Mouse (Mus musculus): ENCODE measurements at regions not wholly inside any gene's neighbourhood (a gene's known extent, or its start where the extent isn't known, plus 50 kb on each side); places are given as distances from the start of the nearest gene placed in this dataset.

GRCm38 (mm10) chr10:118501571-118501970 is 60.7 kb downstream of the Ifng start:
- Histone ChIP-seq H3K27ac (ENCODE audit: insufficient read depth, low read depth, low read length) (no peak overlapping the region), H3K4me1 (ENCODE audit: control insufficient read depth, insufficient read depth, low read length) (no peaks in the 10 kb centered on the region), H3K4me3 (ENCODE audit: insufficient read depth, low read length) (no peak overlapping the region)
- no peak for TF ChIP-seq CTCF (IDR thresholded peaks at IDR 0.05; ENCODE audit: low read depth, low read length)
- TF ChIP-seq POLR2A (IDR thresholded peaks at IDR 0.05; ENCODE audit: borderline replicate concordance, low read depth, low read length): no peak

GRCm38 (mm10) chr10:118504811-118505210 is 64.0 kb downstream of the Ifng start:
- Histone ChIP-seq H3K27ac (ENCODE audit: insufficient read depth, low read depth, low read length) (no peak overlapping the region), H3K4me1 (ENCODE audit: control insufficient read depth, insufficient read depth, low read length) (no peaks in the 10 kb centered on the region), H3K4me3 (ENCODE audit: insufficient read depth, low read length) (no peak overlapping the region)
- TF ChIP-seq POLR2A (IDR thresholded peaks at IDR 0.05; ENCODE audit: borderline replicate concordance, low read depth, low read length) (no peak), CTCF (IDR thresholded peaks at IDR 0.05; ENCODE audit: low read depth, low read length) (no peak)

GRCm38 (mm10) chr10:118506154-118506553 is 65.3 kb downstream of the Ifng start:
- TF ChIP-seq CTCF (IDR thresholded peaks at IDR 0.05; ENCODE audit: low read depth, low read length): no peak
- no peak for TF ChIP-seq POLR2A (IDR thresholded peaks at IDR 0.05; ENCODE audit: borderline replicate concordance, low read depth, low read length)
- H3K4me3 ChIP-seq (ENCODE audit: insufficient read depth, low read length): no peak overlapping the region
- no peak overlapping the region for H3K27ac ChIP-seq (ENCODE audit: insufficient read depth, low read depth, low read length)

GRCm38 (mm10) chr10:118507630-118508029 is 66.8 kb downstream of the Ifng start:
- TF ChIP-seq POLR2A (IDR thresholded peaks at IDR 0.05; ENCODE audit: borderline replicate concordance, low read depth, low read length) (no peak), CTCF (IDR thresholded peaks at IDR 0.05; ENCODE audit: low read depth, low read length) (no peak)
- Histone ChIP-seq H3K4me3 (ENCODE audit: insufficient read depth, low read length) (no peak overlapping the region), H3K4me1 (ENCODE audit: control insufficient read depth, insufficient read depth, low read length) (no peaks in the 10 kb centered on the region), H3K27ac (ENCODE audit: insufficient read depth, low read depth, low read length) (no peak overlapping the region)

More at GRCm38 (mm10) chr10:118506154-118506553, 65.3 kb downstream of the Ifng start:
- no peaks in the 10 kb centered on the region for H3K4me1 ChIP-seq (ENCODE audit: control insufficient read depth, insufficient read depth, low read length)

GRCm38 (mm10) chr10:118516839-118517238 is 76.0 kb downstream of the Ifng start:
- H3K4me3 ChIP-seq (ENCODE audit: insufficient read depth, low read length): no peak overlapping the region
- H3K4me1 ChIP-seq (ENCODE audit: control insufficient read depth, insufficient read depth, low read length): no peaks in the 10 kb centered on the region
- H3K27ac ChIP-seq (ENCODE audit: insufficient read depth, low read depth, low read length): no peak overlapping the region
- TF ChIP-seq CTCF (IDR thresholded peaks at IDR 0.05; ENCODE audit: low read depth, low read length): no peak
- TF ChIP-seq POLR2A (IDR thresholded peaks at IDR 0.05; ENCODE audit: borderline replicate concordance, low read depth, low read length): no peak

- Histone ChIP-seq H3K4me3 (ENCODE audit: insufficient read depth, low read length) (no peak overlapping the region), H3K4me1 (ENCODE audit: control insufficient read depth, insufficient read depth, low read length) (no peaks in the 10 kb centered on the region), H3K27ac (ENCODE audit: insufficient read depth, low read depth, low read length) (no peak overlapping the region)
- TF ChIP-seq POLR2A (IDR thresholded peaks at IDR 0.05; ENCODE audit: borderline replicate concordance, low read depth, low read length) (no peak), CTCF (IDR thresholded peaks at IDR 0.05; ENCODE audit: low read depth, low read length) (no peak)
Measured at GRCm38 (mm10) chr10:118517995-118518394, 77.1 kb downstream of the Ifng start.

- H3K27ac ChIP-seq (ENCODE audit: insufficient read depth, low read depth, low read length): no peak overlapping the region
- TF ChIP-seq POLR2A (IDR thresholded peaks at IDR 0.05; ENCODE audit: borderline replicate concordance, low read depth, low read length) (no peak), CTCF (IDR thresholded peaks at IDR 0.05; ENCODE audit: low read depth, low read length) (no peak)
Measured at GRCm38 (mm10) chr10:118545966-118546365, 105.1 kb downstream of the Ifng start.

GRCm38 (mm10) chr10:118550201-118550600 is 109.4 kb downstream of the Ifng start:
- peaks cover 3% of the 10 kb centered on the region; the same call in 1 of the 2 replicates for H3K4me1 ChIP-seq (ENCODE audit: control insufficient read depth, insufficient read depth, low read length)
- H3K27ac ChIP-seq (ENCODE audit: insufficient read depth, low read depth, low read length): no peak overlapping the region
- H3K4me3 ChIP-seq (ENCODE audit: insufficient read depth, low read length): no peak overlapping the region
- TF ChIP-seq CTCF (IDR thresholded peaks at IDR 0.05; ENCODE audit: low read depth, low read length) (no peak), POLR2A (IDR thresholded peaks at IDR 0.05; ENCODE audit: borderline replicate concordance, low read depth, low read length) (no peak)

More at GRCm38 (mm10) chr10:118545966-118546365, 105.1 kb downstream of the Ifng start:
- H3K4me3 ChIP-seq (ENCODE audit: insufficient read depth, low read length): no peak overlapping the region
- peaks cover 3% of the 10 kb centered on the region; the same call in 1 of the 2 replicates for H3K4me1 ChIP-seq (ENCODE audit: control insufficient read depth, insufficient read depth, low read length)

- H3K4me3 ChIP-seq (ENCODE audit: insufficient read depth, low read length): no peak overlapping the region
- no peaks in the 10 kb centered on the region for H3K4me1 ChIP-seq (ENCODE audit: control insufficient read depth, insufficient read depth, low read length)
- H3K27ac ChIP-seq (ENCODE audit: insufficient read depth, low read depth, low read length): no peak overlapping the region
- TF ChIP-seq POLR2A (IDR thresholded peaks at IDR 0.05; ENCODE audit: borderline replicate concordance, low read depth, low read length) (no peak), CTCF (IDR thresholded peaks at IDR 0.05; ENCODE audit: low read depth, low read length) (no peak)
Measured at GRCm38 (mm10) chr10:118558848-118559247, 118.0 kb downstream of the Ifng start.

GRCm38 (mm10) chr10:118564041-118564440 is 123.2 kb downstream of the Ifng start:
- Histone ChIP-seq H3K4me3 (ENCODE audit: insufficient read depth, low read length) (no peak overlapping the region), H3K4me1 (ENCODE audit: control insufficient read depth, insufficient read depth, low read length) (no peaks in the 10 kb centered on the region), H3K27ac (ENCODE audit: insufficient read depth, low read depth, low read length) (no peak overlapping the region)
- TF ChIP-seq CTCF (IDR thresholded peaks at IDR 0.05; ENCODE audit: low read depth, low read length) (no peak), POLR2A (IDR thresholded peaks at IDR 0.05; ENCODE audit: borderline replicate concordance, low read depth, low read length) (no peak)
